Mouse (Mus musculus): ENCODE data around the gene Rnf2.

- TF ChIP-seq GATA1 (IDR thresholded peaks at IDR 0.05; ENCODE audit: borderline replicate concordance, low read length) (no peak), FLI1 (IDR thresholded peaks at IDR 0.05; ENCODE audit: low read length) (no peak)
Observed at GRCm38 (mm10) chr1:151495635-151496285, 5.0 kb downstream of the Rnf2 start.
